Mouse (Mus musculus) heart, embryonic 12.5 days (tissue): Measurements from ENCODE around the gene H2-Q4. TPM values are rescaled to one million over a fixed set of nuclear protein-coding genes. Genes with fewer than 3 reads are reported as not detected.

Source experiments
- polyA plus RNA-seq: library from polyadenylated mRNA; unstranded; fragments of >200 nt; fragmentation: Nextera tagmentation; extraction: Ambion mirVana; gene quantifications from 2 replicates; pipeline ENCODE4 v1.2.1, GENCODE M21; 2016

Gene H2-Q4
- polyA plus RNA-seq, 1 experiment from 2014 or later = 1.9 TPM

Other genes starting within 250 kb of the H2-Q4 start
- 1.3 and 8.3 TPM in 2 replicates for gene Apom, start 247.6 kb upstream of the H2-Q4 start, polyA plus RNA-seq
- 56.1 and 61.6 TPM in 2 replicates for gene Bag6, start 244.4 kb upstream of the H2-Q4 start, polyA plus RNA-seq
- gene Prrc2a, start 214.7 kb upstream of the H2-Q4 start, polyA plus RNA-seq = 132 and 148 TPM in 2 replicates
- 4.3 and 4.4 TPM in 2 replicates for gene Aif1, start 203.5 kb upstream of the H2-Q4 start, polyA plus RNA-seq
- 3.3 and 5.2 TPM in 2 replicates for gene Lst1, start 191.2 kb upstream of the H2-Q4 start, polyA plus RNA-seq
- gene Ltb, start 185.2 kb upstream of the H2-Q4 start, polyA plus RNA-seq = 0.14 and 0.31 TPM in 2 replicates
- 0.12 TPM in 1 of 2 replicates, not detected in the other for gene Tnf, start 177.6 kb upstream of the H2-Q4 start, polyA plus RNA-seq
- gene Lta, start 174.3 kb upstream of the H2-Q4 start, polyA plus RNA-seq = not detected in 2 replicates
- gene Gm16181, start 158.8 kb upstream of the H2-Q4 start, polyA plus RNA-seq = 0.55 TPM in 1 of 2 replicates, not detected in the other
- 10.0 and 12.5 TPM in 2 replicates for gene Atp6v1g2, start 146.0 kb upstream of the H2-Q4 start, polyA plus RNA-seq
- gene Nfkbil1, start 143.8 kb upstream of the H2-Q4 start, polyA plus RNA-seq = 9.0 and 9.8 TPM in 2 replicates
- gene Ddx39b, start 137.9 kb upstream of the H2-Q4 start, polyA plus RNA-seq = 282 and 285 TPM in 2 replicates
- 30.2 and 32.8 TPM in 2 replicates for gene H2-D1, start 116.9 kb upstream of the H2-Q4 start, polyA plus RNA-seq
- gene H2-Q1, start 59.2 kb upstream of the H2-Q4 start, polyA plus RNA-seq = 0.08 and 0.14 TPM in 2 replicates
- 4.1 and 5.0 TPM in 2 replicates for gene H2-Q2, start 37.4 kb upstream of the H2-Q4 start, polyA plus RNA-seq
- 0.57 TPM in 1 of 2 replicates, not detected in the other for gene H2-Q6, start 45.2 kb downstream of the H2-Q4 start, polyA plus RNA-seq
- 0.83 and 1.0 TPM in 2 replicates for gene H2-Q7, start 59.5 kb downstream of the H2-Q4 start, polyA plus RNA-seq
- gene H2-Q10, start 90.5 kb downstream of the H2-Q4 start, polyA plus RNA-seq = 0.31 and 1.2 TPM in 2 replicates
- not detected in 2 replicates for gene Pou5f1, start 126.4 kb downstream of the H2-Q4 start, polyA plus RNA-seq
- gene Tcf19, start 137.2 kb downstream of the H2-Q4 start, polyA plus RNA-seq = 49.6 and 49.8 TPM in 2 replicates
- 15.9 and 17.7 TPM in 2 replicates for gene Cchcr1, start 137.5 kb downstream of the H2-Q4 start, polyA plus RNA-seq
- gene Psors1c2, start 153.6 kb downstream of the H2-Q4 start, polyA plus RNA-seq = 0.39 and 0.49 TPM in 2 replicates
- gene Cdsn, start 172.5 kb downstream of the H2-Q4 start, polyA plus RNA-seq = 0.46 and 0.72 TPM in 2 replicates
- not detected in 2 replicates for gene 2300002M23Rik, start 187.8 kb downstream of the H2-Q4 start, polyA plus RNA-seq
- not detected in 2 replicates for gene Sfta2, start 221.9 kb downstream of the H2-Q4 start, polyA plus RNA-seq
- not detected in 2 replicates for gene Gm9573, start 247.0 kb downstream of the H2-Q4 start, polyA plus RNA-seq